Mouse (Mus musculus) right cerebral cortex, postnatal 36 days (tissue): ENCODE data around the gene Gpc6.
A peak's percentile ranks its signal among the peaks of the same experiment; 100 is the strongest.

Experiments used
- DNase-seq, 2 experiments: peaks; one replicate each; pipeline ENCODE4 v3.0.0; 2022; ENCODE audit warnings: low spot score in 2 of 2, mixed read lengths in 1 of 2

The Gpc6 gene

GRCm38 (mm10) chr14:117700670-117701280 lies 775.7 kb downstream of the Gpc6 start:
- DNase-seq = no peak

GRCm38 (mm10) chr14:117708817-117709216 lies 783.7 kb downstream of the Gpc6 start:
- no peak for DNase-seq

GRCm38 (mm10) chr14:117710463-117710911 lies 785.4 kb downstream of the Gpc6 start:
- peak; percentile 7 to 10 for DNase-seq

DNA sequence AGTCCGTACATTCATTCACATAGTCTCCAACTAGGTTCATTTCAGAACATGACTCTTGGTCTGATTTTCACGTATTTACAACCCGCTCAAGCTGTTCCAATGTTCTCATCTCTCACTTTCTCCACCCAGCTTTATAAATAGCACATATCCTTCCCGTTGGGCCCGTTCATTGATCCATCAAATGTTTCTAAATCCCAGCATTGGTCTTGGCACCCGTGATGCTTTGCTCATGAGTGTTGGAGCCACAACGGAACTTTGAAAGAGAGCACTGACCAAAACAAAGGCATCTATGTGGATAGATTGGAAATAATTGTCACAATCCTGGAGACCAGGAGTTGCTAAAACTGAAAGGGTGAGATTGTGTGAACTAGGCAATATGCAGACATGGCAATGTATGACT lies 787.2 kb downstream of the Gpc6 start:
- DNase-seq = no peak

DNA sequence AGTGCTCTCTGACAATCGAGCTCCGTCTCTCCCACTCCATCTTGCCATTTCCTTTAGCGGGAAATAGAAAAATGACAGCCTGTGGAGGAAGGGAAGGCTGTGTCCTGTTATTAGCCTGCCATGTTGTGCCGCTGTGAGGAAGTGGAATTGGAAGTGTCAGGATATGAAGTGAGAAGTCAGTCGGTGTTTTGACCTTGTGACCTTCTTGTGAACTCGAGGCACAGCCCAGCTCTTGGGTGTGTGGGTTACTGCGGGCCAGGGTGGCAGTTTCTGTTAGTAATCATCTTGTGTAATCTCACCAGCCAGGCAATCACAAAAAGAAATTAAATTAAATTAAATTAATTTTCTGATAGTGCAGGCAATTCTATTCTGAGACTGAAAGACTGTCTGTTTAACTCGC lies 789.0 kb downstream of the Gpc6 start:
- no peak for DNase-seq

- DNase-seq = no peak
Measured at GRCm38 (mm10) chr14:117716305-117716704, 791.2 kb downstream of the Gpc6 start.

- DNase-seq = no peak
Measured at GRCm38 (mm10) chr14:117728741-117729140, 803.6 kb downstream of the Gpc6 start.

- no peak for DNase-seq
Measured at GRCm38 (mm10) chr14:117755231-117755630, 830.1 kb downstream of the Gpc6 start.

DNA sequence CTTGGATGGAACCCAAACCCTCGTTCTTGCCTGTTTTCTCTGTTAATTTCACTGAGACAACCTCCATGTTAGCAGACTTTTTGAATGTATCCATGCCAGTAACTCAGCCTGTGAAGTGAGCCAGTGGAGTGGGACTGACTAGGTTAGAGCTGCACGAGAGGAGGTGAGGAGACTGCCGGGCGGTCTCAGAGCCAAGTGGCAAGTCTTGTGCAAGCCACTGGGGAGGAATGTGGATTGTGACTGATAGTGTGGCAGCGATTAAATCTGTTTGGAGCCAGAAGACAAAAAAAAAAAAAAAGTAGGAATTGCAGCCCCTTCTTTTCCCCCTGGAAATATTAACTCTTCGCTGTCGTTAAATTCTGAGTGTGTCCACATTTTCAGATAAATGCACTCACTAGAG lies 831.4 kb downstream of the Gpc6 start:
- DNase-seq = no peak

GRCm38 (mm10) chr14:117757790-117758358 lies 832.8 kb downstream of the Gpc6 start:
- DNase-seq = no peak

GRCm38 (mm10) chr14:117760830-117761517 lies 835.9 kb downstream of the Gpc6 start:
- no peak for DNase-seq

DNA sequence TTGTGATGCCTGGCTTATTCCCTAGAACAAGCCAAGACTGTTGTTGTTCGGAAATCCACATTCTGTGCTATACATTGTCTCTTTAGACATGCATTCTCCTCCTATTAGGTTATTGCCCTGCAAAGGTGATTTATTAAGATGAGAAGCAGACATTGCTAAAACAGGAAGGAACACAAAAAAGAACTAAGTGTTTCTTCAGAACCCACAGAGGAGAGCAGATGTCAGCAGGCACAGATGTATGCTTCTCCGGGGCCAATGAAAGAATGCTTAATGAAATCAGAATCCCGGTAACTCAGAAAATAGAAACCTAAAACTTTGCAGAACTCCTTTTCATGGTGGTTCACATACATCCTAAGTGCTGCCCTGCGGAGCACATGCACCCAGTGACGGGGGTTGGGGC lies 837.8 kb downstream of the Gpc6 start:
- DNase-seq = no peak

DNA sequence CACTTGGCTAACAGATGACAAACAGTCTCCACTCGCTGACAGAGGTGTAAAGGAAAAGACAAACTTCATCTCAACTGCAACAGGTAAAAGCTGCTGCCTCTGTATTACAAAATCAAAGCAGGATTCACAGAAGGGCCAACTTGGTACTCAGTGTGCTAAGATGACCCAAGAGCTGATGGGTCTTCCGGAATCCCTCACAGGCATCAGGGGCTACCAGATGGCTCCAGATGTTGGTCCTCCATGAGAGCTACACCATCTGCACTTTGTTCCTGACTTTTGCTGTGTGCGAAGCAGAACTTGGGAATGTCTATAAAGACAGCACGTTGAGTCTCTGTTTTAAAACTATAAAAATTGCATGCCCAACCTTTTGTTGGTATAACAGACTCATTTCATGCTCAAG lies 842.7 kb downstream of the Gpc6 start:
- no peak for DNase-seq

- DNase-seq = peak; percentile 5 to 22
Measured at GRCm38 (mm10) chr14:117768697-117769096, 843.6 kb downstream of the Gpc6 start.

GRCm38 (mm10) chr14:117773373-117773772 lies 848.3 kb downstream of the Gpc6 start:
- no peak for DNase-seq

DNA sequence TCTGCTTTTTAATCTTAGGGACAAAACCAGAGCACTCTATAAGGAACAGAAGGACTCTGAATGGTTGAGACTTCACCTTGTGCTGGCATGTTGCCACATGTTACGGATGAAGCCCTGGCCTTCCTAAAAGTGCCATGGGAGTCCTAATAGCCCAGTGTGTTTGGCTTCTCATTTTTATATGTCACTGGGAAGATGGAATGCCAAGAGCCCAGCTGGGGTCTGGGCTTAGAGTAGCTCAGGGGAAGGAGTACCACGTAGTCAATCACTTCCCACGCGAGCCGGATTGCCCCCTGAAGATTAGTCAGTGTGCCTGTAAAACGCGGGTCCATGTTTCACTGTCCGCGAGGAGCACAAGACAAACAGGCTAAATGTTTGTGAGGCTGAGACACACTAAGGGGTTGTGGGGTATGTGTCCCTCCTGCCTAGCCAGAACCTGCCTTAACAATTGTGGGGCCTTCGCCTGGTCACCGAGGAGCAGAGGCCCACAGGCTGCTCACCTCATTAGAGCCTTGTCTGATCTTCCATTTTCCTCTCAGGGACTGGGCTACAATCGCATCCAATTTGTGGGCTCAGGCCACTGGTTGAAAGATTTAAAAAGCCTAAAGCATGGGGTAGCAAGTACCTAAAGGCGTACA lies 852.9 kb downstream of the Gpc6 start:
- no peak for DNase-seq

GRCm38 (mm10) chr14:117778538-117779413 lies 853.7 kb downstream of the Gpc6 start:
- no peak for DNase-seq

DNA sequence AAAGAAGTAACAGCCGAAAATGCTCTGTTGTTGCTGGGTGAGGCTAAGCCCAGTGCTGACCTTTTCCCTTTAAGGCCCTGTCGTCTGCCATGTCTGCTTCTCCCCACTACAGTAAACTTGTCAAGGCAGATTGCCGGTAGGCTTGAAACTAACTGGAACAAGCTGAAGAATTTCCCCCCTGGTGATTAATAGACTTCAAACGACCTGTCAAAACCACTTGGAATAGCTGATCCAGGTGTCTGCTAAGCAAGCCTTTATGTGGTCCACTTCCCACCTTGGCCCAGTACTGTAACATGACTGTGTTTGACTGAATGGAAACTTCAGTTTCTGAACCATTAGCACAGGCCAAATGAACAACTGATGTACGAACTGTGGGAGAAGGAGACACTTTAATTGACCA lies 856.6 kb downstream of the Gpc6 start:
- DNase-seq = no peak

DNA sequence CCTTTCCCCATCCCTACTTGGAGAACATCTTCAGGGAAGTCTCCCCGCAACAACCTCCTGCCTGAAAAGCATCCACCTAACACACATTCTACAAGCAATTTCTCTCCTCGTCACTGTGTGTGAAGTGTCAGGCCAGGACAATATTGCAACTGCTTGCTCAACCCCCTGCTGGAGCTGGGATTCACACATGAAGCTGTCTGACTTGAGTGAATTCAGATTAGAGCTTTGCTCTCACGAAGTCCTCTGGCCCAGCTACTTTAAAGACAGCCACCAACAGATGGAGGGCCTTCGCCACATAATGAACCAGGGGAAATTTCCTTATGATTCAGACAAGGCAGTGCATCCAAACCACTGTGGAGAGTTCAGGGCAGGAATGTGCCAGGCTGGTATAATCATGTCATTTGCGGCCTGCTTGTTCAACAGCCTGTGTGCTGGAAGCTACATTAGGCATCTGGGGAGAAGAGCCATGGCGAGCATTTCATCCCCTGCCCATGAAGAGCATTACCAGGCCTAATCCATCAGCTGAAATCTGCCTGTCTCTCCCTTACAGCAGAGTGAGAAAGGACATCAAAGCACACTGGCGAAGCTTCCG lies 858.7 kb downstream of the Gpc6 start:
- DNase-seq = no peak

DNA sequence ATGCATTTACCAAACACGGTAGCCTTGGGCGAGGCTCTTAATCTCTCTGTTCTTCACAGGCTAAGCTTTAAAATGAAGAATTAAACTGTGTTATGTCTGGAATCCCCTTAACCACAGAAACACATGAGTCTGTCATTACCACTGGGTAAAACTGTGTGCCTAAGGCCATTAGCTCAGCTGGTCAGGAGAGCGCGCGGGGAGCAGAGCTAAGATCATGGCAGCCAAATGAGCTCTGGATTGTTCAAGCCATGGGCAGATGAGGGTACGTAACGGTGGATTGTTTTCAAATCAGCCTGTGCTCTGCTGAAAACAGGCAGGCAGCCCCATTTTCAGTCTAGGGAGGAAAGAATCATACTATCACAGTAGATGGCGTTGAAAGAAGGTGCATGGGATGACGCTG lies 859.8 kb downstream of the Gpc6 start:
- no peak for DNase-seq

GRCm38 (mm10) chr14:117785507-117786085 lies 860.5 kb downstream of the Gpc6 start:
- DNase-seq = no peak
